Mouse (Mus musculus) urinary bladder, postnatal 14 days (tissue): ENCODE measurements around the gene Anapc15.

ENCODE experiments used
- DNase-seq: peaks from one replicate; pipeline ENCODE4 v3.0.0; 2021; ENCODE audit warnings: low spot score

Gene Anapc15

DNA sequence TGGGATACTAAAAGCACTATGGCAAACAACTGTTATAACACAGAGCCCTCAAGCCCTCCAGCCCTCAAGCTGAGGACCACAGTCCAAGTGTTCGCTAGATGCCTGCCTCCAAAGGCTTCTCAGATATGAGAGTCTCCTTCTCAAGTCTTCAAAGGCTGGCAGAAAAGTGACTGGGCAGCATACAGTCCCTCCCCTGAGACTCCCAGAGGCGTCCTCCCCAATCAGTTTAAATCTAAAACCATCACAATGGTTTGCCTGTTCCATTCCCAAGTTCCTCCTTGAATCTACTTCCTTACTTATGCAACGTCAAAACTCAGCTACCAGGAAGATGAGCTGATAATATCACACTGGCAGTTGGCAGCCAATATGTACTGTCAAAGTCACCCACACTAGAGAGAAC is at the start of gene Anapc15:
Gene Anapc15, plus strand, starts transcription at position 301 of the 400 bp plus-strand sequence.
- no peak for DNase-seq

DNA sequence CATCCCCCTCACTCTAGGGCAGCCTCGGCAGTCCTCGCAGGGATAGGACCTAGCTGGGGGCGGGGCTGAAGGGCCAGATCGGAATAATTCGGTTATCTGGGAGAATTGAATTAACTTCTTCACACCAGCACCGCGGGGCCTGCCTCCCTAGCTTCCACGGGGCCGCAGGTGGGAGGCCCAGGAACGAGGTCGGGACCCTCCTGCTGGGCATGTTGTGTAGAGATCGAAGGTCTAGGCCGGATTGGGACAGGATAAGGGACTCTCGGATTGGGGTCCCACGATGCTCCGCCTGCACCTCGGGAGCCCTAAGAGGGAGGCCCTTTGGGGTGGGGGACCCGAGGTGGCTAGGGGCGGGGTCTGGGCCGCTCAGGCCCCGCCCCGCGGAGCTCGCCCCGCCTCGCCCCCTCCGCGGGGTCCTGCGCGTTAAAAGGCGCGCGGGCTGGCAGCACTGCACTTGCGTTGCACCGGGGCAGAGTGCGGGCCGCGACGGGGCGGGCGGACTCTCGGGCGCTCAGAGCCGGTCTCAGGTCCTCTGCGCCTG is 45.6 kb upstream of the Anapc15 start, which contains the start of gene Phox2a:
Gene Phox2a, plus strand, starts transcription at position 453 of the 541 bp plus-strand sequence.
- DNase-seq, result no peak

DNA sequence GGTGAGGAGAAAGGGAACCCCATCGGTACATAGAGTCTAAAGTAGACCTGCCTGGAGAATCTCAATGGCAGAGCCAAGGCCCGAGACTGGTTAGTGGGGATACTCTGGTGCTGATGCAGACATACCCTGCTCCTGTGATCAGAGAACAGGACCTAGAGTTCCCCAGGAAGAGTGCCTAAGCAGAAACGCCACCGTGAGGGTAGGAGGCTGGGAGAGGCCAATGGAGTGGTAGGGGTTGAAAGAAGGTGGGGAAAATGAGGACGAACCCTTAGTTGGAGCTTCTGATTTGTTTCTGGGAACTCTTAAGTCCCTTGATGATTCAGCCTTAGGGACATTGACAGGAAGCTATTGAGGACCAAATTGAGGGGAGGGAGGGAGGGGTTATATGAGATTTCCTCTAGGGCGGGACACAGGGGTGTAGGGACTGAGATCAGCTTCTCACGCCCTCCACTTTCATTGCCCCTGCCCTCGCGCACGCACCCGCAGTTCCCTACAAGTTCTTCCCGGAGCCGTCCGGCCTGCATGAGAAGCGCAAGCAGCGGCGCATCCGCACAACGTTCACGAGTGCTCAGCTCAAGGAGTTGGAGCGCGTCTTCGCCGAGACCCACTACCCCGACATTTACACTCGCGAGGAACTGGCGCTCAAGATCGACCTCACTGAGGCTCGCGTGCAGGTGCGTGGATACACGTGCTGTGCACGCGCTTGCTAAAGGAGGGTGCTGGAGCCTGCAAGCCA is 43.1 kb upstream of the Anapc15 start:
- no peak for DNase-seq

DNA sequence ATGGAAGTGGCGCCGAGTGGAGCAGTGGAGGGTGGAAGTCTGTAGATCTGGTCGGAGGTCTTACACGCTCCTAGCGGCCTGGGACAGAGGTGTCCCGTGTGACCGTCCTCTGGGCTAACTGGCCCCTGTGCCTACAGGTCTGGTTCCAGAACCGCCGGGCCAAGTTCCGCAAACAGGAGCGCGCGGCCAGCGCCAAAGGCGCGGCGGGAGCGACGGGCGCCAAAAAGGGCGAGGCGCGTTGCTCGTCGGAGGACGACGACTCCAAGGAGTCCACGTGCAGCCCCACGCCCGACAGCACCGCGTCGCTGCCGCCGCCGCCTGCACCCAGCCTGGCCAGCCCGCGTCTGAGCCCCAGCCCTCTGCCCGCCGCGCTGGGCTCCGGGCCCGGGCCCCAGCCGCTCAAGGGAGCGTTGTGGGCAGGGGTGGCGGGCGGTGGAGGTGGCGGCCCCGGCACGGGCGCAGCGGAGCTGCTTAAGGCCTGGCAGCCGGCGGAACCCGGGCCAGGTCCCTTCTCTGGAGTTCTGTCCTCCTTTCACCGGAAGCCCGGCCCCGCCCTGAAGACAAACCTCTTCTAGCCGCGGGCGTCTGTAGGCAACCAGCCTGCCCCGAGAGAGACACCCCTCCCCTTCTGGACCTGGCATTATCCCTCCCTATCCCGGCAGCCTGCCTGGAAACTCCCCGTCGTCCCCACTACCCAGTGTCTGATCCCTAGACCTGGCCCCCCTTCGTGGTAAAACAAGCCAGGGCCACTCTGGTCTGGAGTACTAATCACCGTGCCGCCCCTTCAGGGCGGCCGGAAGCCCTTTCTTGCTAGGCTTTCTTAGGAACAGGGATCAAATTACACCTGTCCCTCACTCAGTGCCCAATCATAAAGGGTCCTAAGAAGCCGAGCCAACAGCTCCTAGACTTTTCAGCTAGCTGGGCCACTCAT is 41.7 kb upstream of the Anapc15 start:
- DNase-seq, result peak; percentile 55

DNA sequence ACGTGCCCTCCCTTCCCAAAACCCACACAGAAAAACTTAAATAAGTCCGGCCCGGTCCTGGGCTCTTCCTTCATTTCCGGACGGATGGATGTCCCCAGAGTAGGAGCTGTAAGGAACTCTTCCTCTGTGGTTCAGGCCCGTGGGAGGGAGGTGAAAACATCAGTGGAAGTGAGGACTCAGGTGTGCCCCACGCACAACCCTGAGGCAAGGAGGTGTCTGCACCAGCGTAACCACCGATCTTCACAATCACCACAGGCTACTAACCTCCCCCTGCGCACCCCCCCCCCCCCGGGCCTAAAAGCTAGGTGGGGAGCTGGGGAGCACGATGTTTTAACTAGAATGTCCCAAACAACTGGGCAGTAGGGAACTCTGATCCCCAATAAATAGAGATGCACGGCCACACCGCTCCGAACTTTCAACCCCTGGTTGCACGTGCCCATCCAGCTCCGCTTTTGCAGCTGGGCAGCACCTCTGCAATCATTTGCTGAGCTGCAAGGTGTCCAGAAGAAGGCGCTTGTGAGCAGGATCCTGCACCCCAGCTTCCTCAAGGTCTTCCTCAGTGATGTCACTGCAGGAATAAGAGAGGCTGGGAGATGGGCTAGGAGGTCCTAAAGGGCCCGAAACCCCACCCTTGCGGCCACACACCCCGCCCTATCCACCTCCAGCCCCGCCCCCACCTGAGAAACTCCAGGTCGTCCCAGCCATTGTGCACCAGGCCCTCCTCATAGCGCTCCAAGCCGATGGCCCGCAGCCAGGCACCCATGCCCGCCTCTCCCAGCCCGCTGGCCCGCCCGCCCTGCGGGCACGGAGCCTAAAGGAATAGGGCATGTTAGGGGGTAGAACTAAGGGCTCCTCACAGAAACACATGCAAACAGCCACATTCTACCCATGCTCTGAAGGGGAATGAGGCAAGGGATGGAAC is 40.4 kb upstream of the Anapc15 start:
- DNase-seq, result peak; percentile 56

DNA sequence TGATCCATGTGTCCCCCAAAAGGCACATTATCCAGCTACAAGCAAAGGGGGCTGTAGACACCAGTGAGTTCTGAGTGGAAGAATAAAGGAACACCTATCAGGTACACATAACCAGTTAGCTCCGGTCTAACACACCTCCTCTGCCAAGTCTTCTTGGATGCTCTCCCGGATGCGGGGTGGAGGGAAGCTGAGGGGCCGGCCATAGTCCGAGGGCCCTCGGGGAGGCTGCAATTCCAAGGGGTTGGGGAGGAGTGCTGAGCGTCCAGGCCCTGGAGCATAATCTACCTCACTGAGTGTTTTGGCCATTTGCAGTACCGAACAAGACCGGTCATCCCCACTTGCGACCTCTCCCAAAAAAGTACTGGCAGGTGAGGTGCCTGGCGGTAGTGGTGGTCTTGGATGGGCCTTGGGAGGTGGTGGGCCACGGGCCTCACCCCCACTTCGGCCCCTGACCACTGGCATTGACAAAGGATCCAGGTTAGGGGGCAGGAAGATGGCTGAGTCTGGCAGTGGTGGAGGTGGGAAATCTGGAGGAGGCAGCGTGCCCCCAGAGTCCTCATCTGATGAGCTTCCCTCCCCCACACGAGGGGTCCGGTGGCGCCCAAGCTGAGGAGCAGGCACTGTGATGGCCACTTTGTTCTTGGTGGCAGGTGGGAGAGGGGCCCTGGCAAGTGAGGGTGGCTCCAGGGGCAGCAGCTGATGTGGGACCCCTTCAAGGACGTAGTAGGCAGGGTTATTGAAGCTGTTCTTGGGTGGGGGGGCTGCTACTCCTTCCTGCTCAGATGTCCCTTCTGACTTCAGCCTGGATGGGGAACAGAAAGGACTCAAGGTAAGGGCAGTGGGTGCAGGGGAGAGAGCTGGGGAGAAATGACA is 39.5 kb upstream of the Anapc15 start:
- DNase-seq, result no peak

DNA sequence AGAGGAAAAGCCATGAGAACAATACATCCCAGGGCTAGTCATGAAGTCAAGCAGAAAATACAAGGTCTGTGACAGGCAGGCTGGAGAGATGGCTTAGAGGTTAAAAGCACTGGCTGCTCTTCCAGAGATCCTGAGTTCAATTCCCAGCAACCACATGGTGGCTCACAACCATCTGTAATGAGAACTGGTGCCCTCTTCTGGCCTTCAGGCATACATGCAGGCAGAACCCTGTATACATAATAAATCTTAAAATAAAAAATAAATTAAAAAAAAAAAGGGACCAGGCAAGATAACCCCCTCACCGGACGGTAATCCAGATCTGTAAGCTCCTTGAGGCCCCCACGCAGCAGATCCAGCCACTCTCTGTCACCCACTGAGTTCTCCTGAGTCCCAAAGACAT is 33.1 kb upstream of the Anapc15 start:
- no peak for DNase-seq

DNA sequence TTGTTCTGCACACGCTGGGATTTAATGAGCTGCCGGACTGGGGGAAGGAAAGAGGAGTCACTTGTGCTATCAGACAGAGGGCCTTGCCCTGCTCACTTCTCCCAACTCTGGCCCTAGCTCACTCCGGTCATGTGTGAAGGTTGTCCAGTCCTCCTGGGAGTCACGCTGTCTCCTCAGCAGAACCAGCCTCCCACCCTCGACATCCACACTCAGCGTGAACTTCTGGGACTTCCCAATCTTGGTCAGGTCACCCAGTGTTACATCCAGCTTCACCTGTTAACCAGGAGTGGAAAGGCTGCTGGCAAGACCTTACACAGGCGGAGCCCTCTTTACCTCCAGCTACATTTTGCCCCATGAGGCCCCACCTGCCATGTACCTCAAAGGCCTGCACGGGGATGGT is 32.1 kb upstream of the Anapc15 start:
- DNase-seq, result no peak

DNA sequence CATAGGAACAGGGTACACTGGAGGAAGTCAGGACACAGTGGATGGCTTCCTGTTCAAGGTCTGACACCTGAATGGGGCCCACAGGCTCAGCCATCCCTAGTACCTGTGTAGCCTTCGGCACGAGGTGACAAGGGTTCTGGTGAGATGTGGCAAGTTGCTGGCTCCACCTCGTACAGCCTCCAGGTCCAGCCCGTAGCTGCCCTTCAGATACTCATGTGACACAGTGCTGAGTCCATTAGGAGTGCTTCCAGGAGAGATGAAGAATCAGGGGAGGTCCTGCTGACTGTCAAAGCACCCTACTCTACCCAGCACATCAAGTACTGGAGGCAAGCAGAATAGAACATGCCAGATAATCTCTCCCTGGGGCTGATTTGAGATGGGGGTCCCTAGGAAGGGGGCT is 31.1 kb upstream of the Anapc15 start:
- DNase-seq, result no peak

DNA sequence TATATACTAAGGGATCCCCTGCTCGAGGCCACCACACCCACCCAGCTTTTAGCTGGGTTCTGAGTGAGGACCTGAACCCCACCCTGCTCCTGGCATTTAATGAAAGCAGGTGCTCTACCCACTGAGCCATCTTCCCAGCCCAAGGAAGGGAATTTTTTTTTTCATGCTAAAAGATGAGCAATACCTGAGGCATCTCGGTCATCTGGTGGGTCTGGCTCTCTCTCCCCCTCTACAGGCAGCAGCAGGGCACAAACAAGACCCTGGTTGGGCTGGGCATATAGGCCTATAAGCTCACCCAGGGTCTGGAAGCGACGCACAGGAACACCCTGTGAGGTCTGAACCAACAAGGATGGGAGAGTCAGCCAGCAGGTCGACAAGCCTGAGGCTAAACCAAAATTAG is 30.2 kb upstream of the Anapc15 start:
- no peak for DNase-seq

DNA sequence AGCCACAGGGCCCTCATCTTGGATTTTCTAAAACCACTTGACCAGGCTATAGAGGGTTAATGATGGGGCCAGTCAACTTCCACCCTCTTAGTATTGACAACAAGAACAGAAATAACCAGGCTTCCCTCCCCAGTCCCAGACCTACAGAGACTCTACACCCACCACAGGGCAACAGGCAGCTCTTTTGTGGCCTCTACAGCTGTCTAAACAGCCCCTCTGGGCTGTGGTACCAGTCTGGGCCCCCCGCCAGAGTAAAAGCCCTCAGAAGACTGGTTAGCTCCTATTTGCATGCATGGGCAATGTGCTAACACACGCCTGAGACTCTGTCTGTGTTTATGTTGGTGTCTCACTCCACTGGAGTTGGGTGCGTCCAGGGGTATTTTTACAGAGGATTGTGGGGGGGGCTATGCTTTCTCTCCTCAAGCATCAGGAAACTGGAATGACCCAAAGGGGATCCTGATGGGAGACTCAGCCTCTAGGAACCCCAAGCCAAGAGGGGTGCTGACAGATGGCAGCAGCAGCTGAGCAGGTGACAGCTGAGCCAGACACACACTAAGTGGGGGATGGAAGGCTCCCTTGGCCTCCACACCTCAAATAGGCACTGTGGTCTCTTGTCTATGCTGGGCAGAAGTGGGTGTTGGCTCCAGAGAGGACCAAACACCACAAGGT is 29.5 kb upstream of the Anapc15 start:
- no peak for DNase-seq

DNA sequence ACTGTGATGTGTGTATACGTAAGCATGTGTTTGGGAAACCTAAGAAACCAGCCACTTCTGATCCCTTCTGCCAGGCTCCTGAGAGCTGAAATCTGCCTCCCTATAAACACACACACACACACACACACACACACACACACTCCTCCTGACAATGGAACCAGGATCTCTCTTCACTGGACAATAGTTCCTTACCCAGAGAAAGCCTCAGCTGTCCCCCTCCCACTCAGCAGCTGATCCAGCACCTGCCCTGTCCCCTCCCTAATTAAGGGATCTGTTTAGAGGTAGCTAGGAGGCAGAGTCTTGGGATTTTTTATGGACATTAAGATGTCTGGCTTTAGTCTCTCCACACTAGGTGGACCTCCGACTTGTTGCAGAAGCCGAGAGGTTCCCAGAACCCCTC is 28.6 kb upstream of the Anapc15 start:
- DNase-seq, result no peak

DNA sequence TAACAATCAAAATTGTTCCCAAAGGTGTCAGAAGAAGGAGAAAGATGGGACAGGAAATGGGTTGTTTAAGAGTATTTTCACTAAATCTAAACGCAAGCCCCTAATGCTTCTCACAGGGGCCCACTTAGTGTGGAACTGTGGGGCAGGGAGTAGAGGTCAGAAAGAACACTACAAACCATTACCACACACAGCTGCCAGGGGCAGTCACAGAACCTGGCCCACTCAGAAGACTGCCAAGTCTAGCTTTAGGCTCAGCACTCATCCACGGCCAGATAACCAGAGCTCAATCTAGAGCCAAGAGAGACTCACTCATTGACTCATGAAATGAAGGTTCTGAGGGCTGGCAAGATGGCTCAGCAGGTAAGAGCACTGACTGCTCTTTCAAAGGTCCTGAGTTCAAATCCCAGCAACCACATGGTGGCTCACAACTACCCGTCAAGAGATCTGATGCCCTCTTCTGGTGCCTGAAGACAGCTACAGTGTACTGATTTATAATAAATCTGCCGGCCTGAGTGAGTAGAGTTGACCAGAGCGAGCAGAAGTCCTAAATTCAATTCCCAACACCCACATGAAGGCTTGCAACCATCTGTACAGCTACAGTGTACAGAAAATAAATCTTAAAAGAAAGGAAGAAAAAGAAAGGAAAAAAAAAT is 27.9 kb upstream of the Anapc15 start:
- DNase-seq, result no peak

DNA sequence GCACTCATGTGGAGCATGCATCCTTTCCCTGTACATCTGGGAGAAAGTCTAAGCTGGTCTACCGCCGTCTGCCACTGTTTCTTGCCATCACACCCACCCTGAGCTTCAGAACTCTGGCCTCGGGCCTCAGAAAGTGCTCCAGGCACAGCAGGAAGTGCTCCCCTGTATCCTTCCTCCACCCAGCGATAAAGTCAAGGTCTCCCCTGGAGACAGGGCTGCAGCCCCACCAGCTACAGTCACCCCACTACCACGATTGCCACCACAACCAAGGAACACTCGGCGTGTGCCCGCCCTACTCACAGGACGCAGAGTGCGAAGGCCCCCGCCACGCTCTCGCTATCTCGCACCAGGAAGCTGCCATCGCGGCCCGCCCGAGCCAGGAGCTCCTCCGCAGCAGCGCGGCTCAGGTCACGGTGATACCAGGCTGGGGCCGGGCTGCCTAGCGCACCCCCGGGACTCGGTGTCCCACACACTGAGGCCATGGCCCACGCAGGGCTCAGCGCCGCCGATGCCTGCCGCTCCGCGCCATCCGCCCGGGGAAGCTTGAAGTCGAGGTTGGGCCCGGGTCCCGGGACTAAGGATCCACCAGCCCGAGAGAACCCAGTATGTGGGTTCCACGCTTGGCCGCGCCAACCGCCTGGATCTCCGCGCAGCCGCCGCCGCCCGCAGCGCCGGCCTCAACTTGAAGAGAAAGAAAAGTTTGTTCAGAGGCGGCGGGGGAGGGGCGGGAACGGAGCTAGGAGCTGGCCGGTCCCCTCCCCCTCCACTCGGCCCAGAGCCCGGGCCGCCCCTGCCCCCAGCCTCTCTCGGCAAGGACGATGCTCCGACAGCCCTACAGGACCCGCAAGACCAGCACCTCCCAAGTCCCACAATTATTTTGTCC is 27.0 kb upstream of the Anapc15 start:
- DNase-seq, result peak; percentile 71

DNA sequence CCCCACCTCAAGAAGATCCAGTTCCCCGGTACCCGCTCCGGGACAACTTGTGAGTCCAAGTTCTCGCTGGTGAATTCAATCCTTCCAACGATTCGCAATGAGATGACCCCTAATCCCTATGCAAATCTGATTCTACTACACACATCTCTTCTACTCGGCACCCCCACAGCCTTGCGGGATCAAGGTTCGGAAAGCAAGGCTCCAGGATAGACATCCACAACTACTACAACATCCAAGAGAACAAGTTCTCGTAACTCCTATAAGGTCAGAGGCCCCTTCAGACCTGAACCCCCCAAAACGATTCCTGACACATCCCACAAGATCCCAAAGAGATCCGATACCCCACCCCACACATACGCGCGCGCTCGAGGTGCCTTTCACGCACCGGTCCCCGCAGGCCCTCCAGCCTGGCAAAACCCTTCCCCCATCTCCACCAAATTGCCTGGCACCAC is 26.3 kb upstream of the Anapc15 start:
- DNase-seq, result no peak

DNA sequence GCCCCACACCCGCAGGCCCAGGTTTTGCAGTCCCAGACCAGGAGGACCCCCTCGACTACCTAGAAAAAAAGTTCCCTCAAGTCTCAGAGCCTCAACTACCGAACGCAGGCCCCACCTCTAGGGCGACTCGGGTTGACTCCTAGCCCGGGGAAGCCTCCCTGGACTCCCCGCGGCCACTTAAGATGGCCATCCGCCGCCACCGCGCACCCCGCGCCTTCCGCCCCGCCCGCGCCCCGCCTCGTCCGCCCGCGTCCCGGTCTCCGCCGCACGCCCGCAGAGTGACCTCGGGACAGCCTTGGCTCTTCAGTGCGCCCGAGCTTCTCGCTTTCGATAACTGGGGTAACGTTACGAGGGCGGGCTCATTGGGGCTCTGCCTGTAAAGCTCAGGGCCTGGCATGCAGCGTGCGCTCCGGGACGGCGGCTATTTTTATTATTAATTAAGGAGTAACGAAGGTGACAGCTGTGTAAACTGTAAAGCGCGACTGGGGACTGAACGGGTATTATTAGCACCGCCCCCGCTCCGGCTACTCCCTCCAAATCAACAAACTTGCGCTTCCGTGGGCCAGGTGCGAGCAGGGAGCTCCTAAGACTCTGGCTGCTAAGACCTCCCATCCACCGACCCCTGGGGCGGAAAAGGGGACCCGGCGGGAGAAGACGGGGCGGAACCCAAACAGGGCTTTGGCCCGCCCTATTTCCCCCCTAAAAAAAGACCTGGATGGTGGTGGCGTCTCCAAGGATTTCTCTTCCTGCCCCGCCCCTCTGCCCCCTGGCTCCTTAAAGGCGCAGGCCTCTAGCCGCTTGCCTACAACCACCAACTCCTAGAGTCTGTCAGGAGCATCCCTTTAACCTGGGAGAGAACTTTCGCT is 25.7 kb upstream of the Anapc15 start, which contains the start of gene Inppl1:
Gene Inppl1, minus strand, starts transcription at position 624 of the 866 bp plus-strand sequence.
- peak; percentile 93 for DNase-seq

DNA sequence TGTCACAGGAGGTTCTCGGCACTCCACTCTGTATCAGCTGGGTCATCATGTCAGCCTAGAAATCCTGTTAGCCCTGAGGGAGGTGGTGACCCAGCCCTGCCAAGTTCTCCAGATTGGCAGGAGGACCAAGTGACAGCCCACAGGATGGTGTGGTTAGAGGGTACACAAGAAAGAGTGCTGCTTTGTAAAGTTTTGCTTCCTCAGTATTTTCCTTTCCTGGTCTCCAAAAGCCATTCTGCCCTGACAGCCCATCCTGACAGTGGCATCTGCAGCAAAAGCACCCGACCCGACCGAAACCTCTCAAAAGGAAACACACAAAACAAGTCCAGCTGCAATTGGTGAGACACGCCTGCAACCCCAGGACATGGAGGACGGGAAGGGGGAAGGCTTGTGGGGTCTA is 19.3 kb upstream of the Anapc15 start:
- DNase-seq, result no peak
